Mouse (Mus musculus): ENCODE data around the gene Gm17651.

Gm17651 gene

GRCm38 (mm10) chr3:97624611-97625010 lies 49.9 kb downstream of the Gm17651 start:
- no peak for DNase-seq
